Mouse (Mus musculus) CH12.LX (cell line): ENCODE results near the gene Dop1a.

ENCODE experiments used
- BHLHE40 ChIP-seq: IDR thresholded peaks from 2 replicates; pipeline ENCODE4 v1.6.1; 2011; ENCODE audit warnings: mild to moderate bottlenecking, low read depth, low read length, improper control_type of control experiment
- CTCF ChIP-seq, 2 experiments: IDR thresholded peaks in 1 of 2; conservative IDR thresholded peaks in 1 of 2; 2 replicates each; pipeline ENCODE4 v1.5.1; 2011 to 2012; ENCODE audit warnings: low read depth in 2 of 2, low read length in 2 of 2, improper control_type of control experiment in 1 of 2, inconsistent platforms in 1 of 2, mild to moderate bottlenecking in 1 of 2, moderate library complexity in 1 of 2
- E2F4 ChIP-seq: IDR thresholded peaks from 2 replicates; pipeline ENCODE4 v1.6.1; 2011; ENCODE audit warnings: low read depth, low read length, improper control_type of control experiment; ENCODE audit not compliant: insufficient replicate concordance
- ELF1 ChIP-seq: IDR thresholded peaks from 2 replicates; pipeline ENCODE4 v1.6.1; 2014; ENCODE audit warnings: low read depth, mild to moderate bottlenecking, inconsistent platforms, low read length, improper control_type of control experiment
- EP300 ChIP-seq: IDR thresholded peaks from 2 replicates; pipeline ENCODE4 v1.6.1; 2011; ENCODE audit warnings: low read length, improper control_type of control experiment
- ETS1 ChIP-seq: conservative IDR thresholded peaks from 2 replicates; pipeline ENCODE4 v1.6.1; 2012; ENCODE audit warnings: low read depth, mild to moderate bottlenecking, inconsistent platforms, low read length, improper control_type of control experiment, moderate library complexity
- IRF4 ChIP-seq: IDR thresholded peaks from 2 replicates; pipeline ENCODE4 v1.6.1; 2014; ENCODE audit warnings: low read depth, mild to moderate bottlenecking, inconsistent platforms, low read length, improper control_type of control experiment
- KAT2A ChIP-seq: IDR thresholded peaks from 2 replicates; pipeline ENCODE4 v1.6.1; 2012; ENCODE audit warnings: low read length, improper control_type of control experiment, inconsistent platforms; ENCODE audit not compliant: insufficient replicate concordance
- MAFK ChIP-seq: IDR thresholded peaks from 2 replicates; pipeline ENCODE4 v1.6.1; 2011; ENCODE audit warnings: low read length, improper control_type of control experiment; ENCODE audit not compliant: insufficient replicate concordance
- POLR2A ChIP-seq: IDR thresholded peaks from 2 replicates; pipeline ENCODE4 v1.6.1; 2011; ENCODE audit warnings: low read depth, mild to moderate bottlenecking, improper control_type of control experiment, low read length
- TBP ChIP-seq: conservative IDR thresholded peaks from 2 replicates; pipeline ENCODE4 v1.6.1; 2011; ENCODE audit warnings: low read depth, low read length, improper control_type of control experiment
- USF2 ChIP-seq: conservative IDR thresholded peaks from 2 replicates; pipeline ENCODE4 v1.6.1; 2011; ENCODE audit warnings: low read depth, low read length, improper control_type of control experiment
- ZC3H11A ChIP-seq: IDR thresholded peaks from 2 replicates; pipeline ENCODE4 v1.6.1; 2012; ENCODE audit warnings: low read depth, mild to moderate bottlenecking, inconsistent platforms, low read length, improper control_type of control experiment

GRCm38 (mm10) chr9:86453626-86454025, 13.3 kb upstream of the Dop1a start:
- no peak for TF ChIP-seq CTCF (conservative IDR thresholded peaks at IDR 0.05 in 1 of 2, IDR thresholded peaks at IDR 0.05 in 1 of 2; ENCODE audit: low read depth in 2 of 2, low read length in 2 of 2)
- TF ChIP-seq ELF1, result no peak
- TF ChIP-seq POLR2A, result no peak
- no peak for TF ChIP-seq EP300
- TF ChIP-seq ZC3H11A, result no peak
- TF ChIP-seq MAFK, result no peak
- no peak for TF ChIP-seq BHLHE40
- no peak for TF ChIP-seq TBP
- no peak for TF ChIP-seq E2F4
- no peak for TF ChIP-seq KAT2A
- TF ChIP-seq IRF4, result no peak
- TF ChIP-seq ETS1, result no peak
- no peak for TF ChIP-seq USF2
